Mouse (Mus musculus) thymus, postnatal 0 days (tissue): ENCODE measurements around the gene Cpn2. TPM values are rescaled to one million over a fixed set of nuclear protein-coding genes. Genes with fewer than 3 reads are reported as not detected.

Source experiments
- DNase-seq: peaks from one replicate; pipeline ENCODE4 v3.0.0-alpha.2; 2015; ENCODE audit warnings: low spot score
- polyA plus RNA-seq: library from polyadenylated mRNA; unstranded; fragments of >200 nt; fragmentation: Nextera tagmentation; extraction: Ambion mirVana; gene quantifications from 2 replicates; pipeline ENCODE4 v1.2.1, GENCODE M21; 2015

Gene Cpn2
- polyA plus RNA-seq = not detected in 2 replicates

DNA sequence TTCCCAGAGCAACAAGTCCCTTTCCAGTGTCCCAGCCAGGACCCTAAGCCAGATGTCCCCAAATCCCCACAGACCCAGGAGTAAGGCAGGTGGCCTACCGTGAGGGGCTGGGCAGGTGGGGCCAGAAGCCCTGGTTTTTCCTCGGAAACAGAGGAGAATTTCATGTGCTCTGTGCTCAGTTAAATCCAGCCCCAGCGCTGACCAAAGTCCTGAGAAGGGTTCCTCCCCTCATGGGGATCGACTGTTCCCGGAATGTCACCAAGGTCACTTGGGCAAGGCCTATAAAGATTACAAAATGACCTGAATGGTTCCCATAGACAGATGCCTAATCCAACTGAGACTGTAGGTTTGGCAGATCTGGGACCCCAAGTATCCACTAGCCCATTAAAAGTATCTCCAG lies at the start of gene Cpn2:
Gene Cpn2, minus strand, starts transcription at position 141 of the 400 bp plus-strand sequence.
- DNase-seq = no peak

GRCm38 (mm10) chr16:30314236-30314635 lies 46.9 kb upstream of the Cpn2 start:
- DNase-seq = peak; percentile 47

- DNase-seq = no peak
Observed at GRCm38 (mm10) chr16:30310647-30311046, 43.3 kb upstream of the Cpn2 start, which contains the start of gene Gp5. Gene Gp5, minus strand, starts transcription at chr16:30310779.

GRCm38 (mm10) chr16:30310171-30310515 lies 42.8 kb upstream of the Cpn2 start:
- DNase-seq = no peak

DNA sequence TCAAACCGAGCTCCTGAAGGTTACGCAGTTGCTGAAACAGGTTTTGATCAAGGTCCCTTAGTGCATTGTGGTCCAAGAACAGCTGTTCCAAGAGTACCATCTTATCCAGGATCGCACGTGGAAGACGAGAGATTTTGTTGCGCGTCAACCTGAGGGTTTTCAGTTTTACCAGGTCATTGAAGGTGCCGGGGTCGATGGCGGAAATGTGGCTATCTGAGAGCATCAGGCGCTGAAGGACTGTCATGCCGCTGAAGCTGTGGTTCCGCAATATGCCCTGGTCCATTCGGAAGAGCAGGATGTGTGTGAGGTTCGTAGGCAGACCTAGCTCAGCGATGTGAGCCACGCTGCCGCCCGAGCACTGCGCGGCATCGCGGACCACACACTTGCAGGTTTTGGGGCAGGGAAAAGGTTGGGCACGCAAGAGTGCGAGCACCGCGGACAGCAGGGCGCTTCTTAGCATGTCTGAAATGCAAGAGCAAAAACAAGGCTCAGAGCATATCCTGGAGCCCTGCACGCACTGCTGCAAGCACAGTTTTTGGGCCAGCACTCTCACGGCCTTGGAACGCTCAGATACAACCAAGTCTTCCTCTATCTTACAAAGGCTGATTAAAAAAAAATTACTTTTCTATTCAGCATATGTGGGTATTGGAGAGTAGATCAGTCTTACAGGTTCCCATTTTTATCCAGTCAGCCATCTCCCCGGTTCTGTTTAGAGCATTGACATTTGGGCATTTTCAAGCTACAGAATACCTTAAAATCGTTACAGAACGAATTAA lies 42.3 kb upstream of the Cpn2 start:
- peak; percentile 29 for DNase-seq

GRCm38 (mm10) chr16:30308616-30309394 lies 41.5 kb upstream of the Cpn2 start:
- peak; percentile 61 for DNase-seq

GRCm38 (mm10) chr16:30307961-30308615 lies 40.8 kb upstream of the Cpn2 start:
- DNase-seq = no peak

DNA sequence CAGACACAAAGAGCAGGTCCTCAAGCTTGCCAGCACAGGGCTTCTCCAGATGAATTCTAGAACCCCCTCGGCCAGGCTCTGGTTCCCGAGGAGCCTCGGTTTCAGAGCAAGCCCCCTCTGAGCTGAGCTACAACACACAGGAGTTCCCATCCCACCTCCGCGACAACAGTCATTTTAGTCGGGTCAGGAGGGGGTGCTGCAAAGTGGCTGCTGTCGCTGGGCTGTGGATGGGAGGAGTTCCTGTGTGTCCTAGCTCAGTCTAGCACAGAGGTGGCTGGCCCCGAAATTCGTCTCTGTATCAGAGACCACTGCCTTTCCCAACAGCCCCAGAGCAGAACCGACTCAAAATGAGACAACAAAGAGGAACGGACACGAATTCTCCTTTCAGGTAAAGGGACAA lies 40.0 kb upstream of the Cpn2 start:
- no peak for DNase-seq

GRCm38 (mm10) chr16:30306102-30306501 lies 38.8 kb upstream of the Cpn2 start:
- DNase-seq = no peak

DNA sequence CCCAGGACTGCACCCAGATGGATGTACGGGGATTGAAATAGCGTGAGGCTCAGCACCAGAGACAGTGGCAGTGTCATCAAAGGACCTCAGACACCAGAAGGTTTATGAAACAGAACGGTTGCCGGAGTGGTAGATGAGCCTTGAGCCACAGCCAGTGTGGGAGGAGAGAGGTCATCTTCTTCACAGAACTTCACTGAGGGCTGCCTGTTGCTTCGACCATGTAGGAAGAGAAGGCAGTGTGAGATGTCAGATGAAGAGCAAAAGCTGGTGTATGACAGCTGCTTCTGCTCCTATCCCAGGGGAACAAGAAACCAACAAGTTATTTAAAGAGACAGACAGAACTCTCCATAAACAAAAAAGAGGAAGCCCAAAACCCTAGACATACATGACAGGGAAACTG lies 36.9 kb upstream of the Cpn2 start:
- DNase-seq = no peak

GRCm38 (mm10) chr16:30303411-30303810 lies 36.1 kb upstream of the Cpn2 start:
- no peak for DNase-seq

DNA sequence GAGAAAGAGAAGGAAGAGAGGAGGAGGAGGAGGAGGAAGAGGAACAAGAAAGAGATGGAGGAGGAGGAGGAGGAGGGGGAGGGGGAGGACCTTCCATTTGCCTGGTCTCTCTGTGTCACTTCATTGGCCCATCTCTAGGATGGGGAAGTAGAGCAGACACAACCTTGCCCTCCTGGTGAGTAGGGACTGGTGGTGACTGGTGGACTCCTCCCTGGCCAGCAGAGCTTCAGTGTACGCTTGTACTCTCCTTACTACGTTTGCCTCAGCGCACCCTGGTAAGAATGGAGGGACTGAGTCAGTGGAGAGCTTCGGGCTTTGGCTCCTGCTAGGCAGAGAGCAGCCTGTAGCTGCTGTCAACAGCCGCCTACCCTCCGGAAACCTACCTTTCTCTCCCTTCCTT lies 35.4 kb upstream of the Cpn2 start:
- no peak for DNase-seq

- no peak for DNase-seq
Observed at GRCm38 (mm10) chr16:30299711-30300277, 32.5 kb upstream of the Cpn2 start.

DNA sequence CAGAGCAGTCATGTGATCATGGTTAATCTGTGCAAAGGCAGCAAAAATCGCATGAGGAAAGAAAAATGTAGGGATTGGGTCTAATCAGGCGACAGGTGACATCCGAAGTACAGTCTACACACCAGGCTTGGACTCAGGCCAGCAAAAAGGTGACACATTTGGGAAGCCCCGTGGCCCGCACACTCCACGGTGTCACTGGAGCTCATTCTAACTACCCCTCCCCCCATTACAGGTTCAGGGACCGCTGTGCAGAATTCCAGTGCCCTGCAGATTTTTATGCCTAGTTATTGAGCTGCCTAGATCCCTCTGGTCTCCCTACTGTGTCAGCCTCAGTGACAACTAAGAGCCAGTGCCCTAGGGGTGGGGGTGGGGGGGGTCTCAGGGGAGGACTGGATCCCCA lies 30.2 kb upstream of the Cpn2 start:
- DNase-seq = no peak

DNA sequence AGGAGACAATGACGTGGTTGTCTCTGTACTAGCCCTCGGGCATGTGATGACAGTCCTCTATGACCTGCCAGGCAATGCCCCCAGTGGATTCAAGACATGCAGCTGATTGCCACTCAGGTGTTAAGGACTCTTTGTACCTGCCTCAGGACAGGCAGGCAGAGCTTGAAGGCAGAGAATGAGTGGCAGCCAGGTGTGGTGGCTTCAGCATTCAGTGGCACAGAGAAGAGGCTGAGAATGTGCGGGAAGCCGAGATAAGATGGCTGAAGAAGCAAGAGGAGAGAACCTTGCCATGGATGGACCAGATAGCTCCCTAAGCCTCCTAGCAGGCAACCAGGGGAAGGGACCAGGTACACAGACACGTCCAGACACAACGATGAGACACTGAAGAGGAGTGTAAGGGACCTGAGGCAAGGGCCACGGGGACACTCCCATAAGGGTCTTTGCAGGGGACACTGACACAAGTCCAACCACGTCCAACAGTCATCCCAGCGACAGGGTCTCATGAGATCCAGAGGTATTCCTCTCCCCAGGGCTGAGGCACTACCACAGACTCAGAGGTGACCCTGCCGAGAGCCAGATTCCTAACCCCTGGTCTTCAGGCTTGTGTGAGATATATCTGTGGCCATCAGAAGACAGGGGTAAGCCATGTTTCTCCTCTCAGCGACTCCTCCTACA lies 29.4 kb upstream of the Cpn2 start:
- DNase-seq = no peak

GRCm38 (mm10) chr16:30295106-30295505 lies 27.8 kb upstream of the Cpn2 start:
- DNase-seq = no peak

GRCm38 (mm10) chr16:30290436-30290835 lies 23.1 kb upstream of the Cpn2 start:
- DNase-seq = no peak

GRCm38 (mm10) chr16:30285701-30286100 lies 18.4 kb upstream of the Cpn2 start:
- no peak for DNase-seq

GRCm38 (mm10) chr16:30283743-30284337 lies 16.5 kb upstream of the Cpn2 start:
- peak; percentile 68 for DNase-seq

DNA sequence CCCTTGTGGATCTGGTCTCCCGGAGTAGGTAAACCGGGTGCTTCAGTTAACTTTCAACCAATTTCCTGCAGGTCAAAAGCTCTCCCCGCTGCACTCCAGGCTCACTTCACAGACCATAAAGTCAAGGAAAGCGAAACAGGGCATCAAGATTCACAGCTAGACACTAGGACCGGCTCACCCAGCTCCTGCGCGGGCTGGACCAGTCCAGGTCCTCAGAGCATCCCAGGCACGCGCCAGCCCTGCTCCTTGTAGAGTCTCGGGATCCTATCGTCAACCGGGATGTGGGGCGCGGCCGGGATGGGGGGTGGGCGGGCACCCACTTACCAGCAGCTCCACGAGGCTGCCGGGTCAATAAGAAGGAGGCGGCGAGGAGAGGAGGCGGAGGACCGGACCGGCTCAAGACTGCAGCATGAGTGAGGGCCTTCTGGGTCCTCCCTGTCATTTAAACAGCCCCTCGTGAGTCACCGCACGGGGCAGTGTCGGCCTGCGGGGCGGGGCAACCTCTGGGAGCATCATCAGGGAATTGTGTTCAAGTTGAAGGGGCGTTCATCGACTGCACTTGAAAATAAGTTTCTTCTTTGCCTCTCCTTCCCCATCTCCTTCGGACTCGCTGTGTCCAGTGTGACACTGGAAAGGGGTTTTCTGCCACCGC lies 15.7 kb upstream of the Cpn2 start, which contains the start of gene Lrrc15:
Gene Lrrc15, minus strand, starts transcription at position 413 of the 652 bp plus-strand sequence.
- DNase-seq = no peak
